Mouse (Mus musculus) frontal cortex, postnatal 10 days (tissue): ENCODE measurements around the gene Pbx2.

Source experiments
- DNase-seq, 2 experiments: peaks; one replicate each; pipeline ENCODE4 v3.0.0; 2022; ENCODE audit warnings: low spot score in 2 of 2, mixed read lengths in 1 of 2

Gene Pbx2

DNA sequence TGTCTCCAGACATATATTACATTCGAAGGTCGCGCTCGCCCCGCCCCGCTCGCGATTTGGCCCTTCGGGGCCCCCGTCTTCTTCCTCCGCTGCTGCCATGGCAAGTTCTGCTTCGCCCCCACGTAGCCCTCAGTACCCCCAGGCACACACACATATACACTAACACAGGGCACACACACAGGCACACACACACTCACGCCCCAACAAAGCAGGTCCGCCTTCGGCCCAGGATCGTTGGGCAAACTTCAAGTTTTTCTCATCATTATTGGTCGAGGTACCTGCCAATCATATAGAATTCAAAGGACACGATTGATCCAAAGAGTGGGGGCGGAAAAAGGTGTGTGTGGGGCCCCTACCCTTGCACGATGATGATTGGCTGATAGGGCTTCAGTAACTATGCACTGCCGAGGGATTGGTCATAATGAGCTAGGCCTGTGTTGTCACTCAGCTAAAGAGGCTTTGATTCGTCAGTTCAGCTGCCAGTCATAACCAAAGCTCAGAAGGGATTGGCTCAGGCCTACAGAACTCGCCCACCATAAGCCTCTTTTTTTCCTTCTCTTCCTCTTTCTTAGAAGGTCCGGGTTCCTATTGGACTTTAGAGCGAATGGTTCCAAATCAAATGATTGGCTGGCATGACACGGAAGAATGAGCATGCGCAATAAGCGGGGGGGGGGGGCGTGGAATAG is 12.5 kb downstream of the Pbx2 start, which contains the start of gene Rnf5:
Gene Rnf5, minus strand, starts transcription at position 316 of the 686 bp plus-strand sequence.
- peak; percentile 99 to 100 for DNase-seq

DNA sequence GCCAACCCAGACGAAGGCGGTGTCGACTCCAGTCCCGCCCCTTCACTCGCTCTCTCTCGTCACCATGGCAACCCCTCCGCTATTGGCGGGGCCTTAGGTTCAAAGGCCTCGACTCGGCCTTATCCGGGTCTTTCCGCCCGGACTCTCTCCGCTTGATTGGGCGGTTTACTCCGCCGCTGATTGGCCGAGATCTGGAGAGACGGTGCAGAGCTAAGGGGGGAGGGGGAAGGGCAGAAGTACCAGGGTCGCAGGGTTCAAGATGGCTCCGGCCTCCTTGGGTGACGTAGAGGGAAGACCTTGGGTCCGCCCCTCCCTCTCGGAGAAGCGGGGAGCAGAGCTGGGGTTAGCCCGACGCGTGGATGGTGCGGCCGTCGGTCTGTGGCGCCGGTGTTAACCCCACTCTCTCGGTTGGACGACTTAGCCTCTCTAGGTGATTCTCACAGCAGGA is 13.0 kb downstream of the Pbx2 start, which contains the start of gene Agpat1:
Gene Agpat1, plus strand, starts transcription at position 202 of the 448 bp plus-strand sequence.
- peak; percentile 98 for DNase-seq

DNA sequence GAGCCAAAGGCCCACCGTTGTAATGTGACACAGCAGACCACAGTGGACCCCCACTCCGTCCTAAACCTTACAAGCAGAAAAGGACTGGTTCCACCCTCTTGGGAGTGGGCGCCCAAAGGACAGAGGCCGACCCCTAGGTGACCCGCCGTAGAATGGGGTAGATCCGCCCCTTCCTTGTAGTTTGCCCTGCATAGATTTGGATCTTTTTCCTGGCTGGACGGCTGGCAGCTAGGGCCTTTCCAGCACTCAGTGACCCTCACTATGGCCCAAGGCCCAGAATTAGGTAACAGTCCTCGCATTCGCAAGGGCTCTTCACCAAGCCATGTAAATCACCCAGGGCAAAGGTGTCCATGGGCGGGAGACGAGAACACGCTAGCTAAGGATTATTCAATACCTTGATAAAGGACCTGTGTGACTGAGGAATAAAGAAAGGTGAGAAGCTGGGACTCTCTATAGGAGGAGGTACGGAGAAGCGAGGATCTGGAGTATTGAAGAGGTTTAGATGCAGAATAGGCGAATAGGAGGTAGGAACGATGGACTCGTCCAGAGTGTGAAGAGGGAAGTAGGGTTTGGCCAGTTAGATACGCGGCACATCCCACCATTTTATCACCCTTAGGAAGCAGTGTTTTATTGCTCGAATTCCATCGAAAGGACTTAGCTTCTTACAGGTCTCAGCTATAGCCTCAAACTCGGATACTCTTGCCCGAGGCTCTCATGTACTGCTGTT is 13.6 kb downstream of the Pbx2 start:
- no peak for DNase-seq

DNA sequence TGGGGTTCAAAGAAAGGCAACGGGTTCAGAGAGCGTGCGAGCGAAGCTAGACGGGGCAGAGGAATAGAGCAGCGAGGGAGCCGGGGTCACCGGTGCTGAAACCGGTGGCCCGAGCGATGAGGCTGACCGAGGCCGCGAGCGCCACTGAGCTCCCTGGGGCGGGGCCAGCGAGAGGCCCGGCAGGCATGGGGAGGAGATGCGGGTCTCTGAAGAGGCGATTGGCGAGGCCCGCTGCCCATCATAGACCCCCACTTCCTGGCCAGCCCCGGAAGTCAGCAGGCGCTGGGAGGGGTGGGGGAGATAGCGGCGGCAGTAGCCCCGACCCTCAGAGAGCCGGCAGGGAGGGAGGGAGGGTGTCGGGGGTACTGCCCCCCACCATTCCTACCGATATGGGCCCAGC is 14.5 kb downstream of the Pbx2 start:
- peak; percentile 96 to 98 for DNase-seq

DNA sequence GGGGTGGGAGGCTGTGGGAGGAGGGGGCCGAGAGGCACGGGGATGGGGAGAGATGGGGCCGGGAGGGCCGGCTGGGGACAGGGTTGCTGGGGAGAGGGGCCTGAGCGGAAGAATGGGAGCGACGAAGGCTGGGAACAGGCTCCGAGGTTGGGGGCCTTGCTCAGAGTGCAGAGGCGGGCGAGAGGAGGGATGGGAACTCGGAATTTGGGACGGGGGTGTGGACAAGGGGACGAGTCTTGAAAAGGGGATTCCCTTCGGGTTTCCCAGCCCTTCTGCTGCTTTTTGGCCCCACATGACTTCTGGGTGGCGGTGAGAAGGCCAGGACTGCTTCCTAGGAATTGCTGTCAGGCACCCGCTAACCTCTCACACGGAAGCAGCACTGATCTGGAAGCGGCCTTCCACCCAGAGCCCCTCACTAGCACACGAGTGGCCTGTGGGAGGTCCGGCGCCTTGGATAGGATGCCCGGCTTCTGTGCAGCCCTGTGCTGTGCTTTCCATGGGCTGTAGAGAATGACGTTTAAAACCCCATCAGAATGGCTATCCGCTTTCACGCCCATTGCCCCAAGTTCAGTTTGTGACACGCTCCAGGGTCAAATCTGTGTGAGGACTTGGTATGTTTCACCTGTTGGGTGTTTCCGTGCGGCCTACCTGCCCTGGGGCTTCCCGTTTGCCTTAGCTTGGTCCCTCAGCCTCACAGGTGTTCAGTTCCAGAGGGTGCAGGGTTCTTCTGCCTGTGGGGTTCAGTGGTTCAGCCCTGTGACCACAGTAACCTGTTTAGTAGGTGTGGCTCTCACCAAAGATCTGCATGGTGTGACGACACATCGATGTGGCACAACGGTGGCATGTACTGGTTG is 15.3 kb downstream of the Pbx2 start:
- DNase-seq: no peak

DNA sequence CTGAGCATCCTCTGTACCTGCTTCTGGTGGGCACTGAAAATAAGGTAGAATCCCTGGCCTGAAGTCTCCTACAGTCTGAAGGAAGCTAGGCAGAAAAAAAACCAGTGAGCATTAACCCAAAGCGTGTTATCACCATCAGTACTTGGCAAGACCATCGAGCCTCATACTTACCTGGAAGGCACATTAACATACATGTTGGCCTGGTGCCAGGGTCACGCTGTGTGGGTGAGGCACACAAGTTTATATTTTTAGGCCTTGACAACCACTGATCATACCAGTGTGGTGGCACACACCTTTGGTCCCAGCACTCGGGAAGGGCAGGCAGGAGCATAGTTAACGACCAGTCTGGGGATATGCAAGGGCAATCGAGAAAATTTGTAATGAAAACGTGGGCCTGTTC is 16.9 kb downstream of the Pbx2 start:
- no peak for DNase-seq

DNA sequence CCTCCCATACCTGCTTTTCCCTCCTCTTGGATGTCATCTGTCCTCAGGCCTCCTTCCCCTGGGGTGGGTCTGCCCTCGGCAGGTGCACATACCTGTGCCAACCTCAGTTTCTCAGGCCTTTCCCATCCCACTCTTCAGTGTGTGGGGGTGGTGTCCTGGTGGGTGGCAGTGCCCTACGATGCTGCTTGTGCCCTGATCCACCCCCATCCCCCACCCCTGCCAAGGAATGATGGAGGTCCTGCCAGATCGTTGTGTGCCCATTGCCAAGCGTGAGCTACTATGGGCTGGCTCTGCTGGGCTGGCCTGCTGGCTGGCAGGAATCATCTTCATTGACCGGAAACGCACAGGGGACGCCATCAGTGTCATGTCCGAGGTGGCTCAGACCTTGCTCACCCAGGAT is 20.0 kb downstream of the Pbx2 start:
- no peak for DNase-seq

DNA sequence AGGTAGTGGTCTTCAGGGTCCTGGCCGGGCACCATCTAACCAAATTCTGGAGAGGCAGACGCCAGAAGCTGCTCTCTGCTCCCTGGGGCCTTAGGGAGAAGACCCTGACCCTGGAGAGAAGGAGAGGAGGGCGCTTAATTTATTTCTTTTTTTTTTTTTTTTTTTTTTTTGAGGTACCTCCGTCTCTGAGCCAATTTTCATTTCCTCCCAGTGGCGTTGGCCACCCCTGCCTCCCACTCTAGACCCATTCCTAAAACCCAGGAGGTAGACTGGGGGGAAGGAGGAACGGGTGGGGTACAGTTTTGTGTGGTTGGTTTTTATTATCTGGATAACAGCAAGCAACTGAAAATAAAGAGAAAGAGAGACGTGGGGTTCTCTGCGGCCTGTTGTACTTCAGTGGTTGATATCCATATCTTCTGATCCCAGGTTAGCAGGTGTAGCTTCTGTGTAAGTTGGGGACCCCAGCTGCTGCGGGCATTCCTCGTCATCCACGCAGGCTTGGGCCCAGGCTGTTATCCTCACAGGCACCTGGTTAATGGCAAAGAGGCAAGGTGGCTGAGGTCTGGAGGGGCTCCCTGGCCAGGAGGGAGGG is 22.1 kb downstream of the Pbx2 start:
- DNase-seq: no peak

DNA sequence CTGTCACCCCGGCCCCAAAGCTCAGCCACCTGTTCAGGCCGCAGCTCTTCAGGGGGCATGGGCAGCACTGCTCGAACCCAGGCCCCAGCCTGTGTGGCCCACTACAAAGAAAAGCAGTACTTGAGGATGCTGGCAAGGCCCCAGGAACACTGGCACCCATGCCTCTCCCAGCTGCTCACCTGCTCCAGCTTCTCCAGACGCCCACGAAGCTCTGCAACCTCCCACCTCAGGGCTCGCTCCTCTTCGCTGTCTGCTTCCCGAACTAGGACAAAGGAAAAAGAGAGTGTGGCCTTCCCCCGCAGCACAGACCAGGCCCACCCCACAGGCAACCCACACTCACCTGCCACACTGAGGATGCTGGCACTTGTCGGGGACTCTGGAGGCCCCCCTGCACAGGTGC is 22.8 kb downstream of the Pbx2 start:
- no peak for DNase-seq

DNA sequence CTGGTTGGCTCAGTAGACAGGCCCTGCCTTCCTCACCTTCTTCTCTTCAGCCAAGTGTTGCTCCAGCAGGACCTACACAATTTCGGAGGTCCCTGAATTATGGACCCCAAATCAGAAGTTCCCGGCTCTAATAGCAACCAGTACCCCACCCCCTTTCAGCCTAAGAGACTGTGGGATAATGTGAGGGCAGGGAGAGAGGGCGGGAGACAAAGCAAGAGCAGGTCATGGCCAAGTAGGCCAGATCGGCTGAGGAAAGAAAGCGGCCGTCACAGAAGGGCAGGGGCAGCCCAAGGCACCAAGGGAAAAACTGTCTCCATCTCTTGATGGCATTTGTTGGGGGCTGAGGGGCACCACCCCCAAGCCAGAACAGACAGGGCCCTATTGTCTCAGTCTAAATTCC is 24.8 kb downstream of the Pbx2 start, which contains the start of gene Egfl8:
Gene Egfl8, minus strand, starts transcription at position 101 of the 400 bp plus-strand sequence.
- no peak for DNase-seq

DNA sequence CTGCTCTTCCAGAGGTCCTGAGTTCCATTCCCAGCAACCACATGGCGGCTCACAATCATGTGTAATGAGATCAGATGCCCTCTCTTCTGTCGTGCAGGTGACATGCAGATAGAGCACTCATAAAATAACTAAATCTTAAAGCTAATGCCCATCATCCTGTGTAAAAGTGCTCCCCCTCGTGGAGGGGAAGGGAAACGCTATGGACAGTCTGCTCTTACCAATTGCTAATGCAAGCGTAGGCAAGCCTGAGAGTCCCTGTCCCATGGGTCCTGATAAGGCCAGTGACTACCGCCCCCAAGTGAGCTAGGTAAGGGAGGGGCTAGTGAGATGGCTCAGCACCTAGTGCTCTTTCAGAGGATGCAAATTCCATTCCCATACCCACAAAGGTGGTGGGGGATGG is 27.9 kb downstream of the Pbx2 start:
- DNase-seq: peak in 1 of 2 experiments; percentile 49

DNA sequence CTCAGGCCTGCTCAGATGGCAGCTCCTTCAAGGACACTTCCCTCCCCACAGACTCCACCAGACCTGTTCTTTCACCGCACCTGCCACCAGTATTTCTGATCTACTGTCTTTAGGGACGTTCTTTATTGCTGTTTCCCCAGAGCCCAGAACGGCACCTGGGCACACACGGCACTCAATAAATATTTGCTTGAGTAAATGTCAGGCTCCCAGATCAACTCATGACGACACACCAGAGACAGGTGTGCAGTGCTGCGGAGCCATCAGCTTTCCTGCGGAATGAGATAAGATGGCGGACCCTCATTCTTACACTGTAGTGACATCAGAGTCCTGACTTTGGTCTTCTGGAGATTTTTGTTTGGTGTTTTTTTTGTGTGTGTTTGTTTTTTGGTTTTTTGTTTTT is 29.9 kb downstream of the Pbx2 start:
- no peak for DNase-seq

DNA sequence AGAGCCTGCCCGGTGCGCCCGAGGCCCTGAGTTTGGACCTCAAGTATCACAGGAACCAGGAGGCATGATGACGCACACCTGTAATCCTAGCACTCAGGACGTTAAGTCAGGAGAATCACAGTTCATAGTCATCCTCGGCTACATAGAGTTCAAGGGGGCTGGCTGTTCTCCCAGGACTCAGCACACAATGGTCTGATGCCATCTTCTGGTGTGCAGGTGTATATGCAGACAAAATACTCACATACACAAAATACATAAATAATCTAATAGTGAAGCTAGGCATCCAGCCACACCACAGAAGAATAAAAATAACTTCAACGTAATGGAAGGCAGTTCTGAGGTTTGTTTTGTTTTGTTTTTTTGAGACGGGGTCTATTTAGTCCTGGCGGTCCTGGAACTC is 32.1 kb downstream of the Pbx2 start:
- no peak for DNase-seq

DNA sequence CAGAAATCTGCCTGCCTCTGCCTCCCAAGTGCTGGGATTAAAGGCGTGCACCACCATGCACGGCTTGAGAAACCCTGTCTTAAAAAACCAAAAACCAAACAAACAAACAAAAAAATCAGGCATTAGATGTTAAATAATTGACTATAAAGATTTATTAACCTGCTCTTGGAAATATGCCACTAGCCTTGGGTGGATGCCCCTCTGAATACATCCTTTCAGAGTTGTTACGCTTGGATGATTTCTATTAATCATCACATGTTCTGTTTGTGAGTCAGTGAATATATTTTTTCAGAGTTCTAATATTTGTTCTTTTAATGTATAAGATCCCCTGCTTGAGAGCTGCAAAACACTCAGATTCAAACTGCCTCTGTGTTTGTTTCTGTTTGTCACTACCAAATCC is 33.9 kb downstream of the Pbx2 start:
- DNase-seq: no peak

DNA sequence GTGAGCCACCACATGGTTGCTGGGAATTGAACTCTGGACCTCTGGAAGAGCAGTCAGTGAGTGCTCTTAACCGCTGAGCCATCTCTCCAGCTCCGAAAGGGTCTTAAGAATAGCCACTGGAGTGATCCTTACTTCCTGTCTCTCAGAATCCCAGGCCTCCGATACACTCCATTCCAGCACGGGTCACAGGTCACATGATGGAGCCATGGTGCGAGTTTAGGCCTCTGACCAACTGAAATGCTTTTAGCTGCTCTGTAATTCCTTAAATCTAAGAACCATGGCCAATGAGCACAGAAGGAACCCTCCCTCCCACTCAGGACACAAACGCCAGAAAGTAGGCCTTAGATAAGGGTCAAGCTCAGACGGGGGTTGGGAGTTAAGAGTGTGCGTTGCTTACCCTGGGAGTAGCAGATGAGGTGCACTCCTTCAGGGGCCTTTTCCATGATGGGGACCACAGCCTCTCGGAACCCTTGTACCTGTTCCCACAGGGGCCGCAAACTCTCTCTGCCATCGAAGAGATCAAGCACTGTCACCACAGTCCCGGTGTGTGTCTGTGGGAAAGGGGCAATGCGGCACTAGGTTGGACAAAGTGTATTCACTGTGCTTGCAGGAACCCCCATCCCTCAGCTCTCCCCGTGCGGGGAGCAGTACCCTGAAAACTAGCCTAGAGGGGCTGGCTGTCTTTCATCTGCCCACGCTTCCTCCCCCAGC is 35.2 kb downstream of the Pbx2 start:
- no peak for DNase-seq

DNA sequence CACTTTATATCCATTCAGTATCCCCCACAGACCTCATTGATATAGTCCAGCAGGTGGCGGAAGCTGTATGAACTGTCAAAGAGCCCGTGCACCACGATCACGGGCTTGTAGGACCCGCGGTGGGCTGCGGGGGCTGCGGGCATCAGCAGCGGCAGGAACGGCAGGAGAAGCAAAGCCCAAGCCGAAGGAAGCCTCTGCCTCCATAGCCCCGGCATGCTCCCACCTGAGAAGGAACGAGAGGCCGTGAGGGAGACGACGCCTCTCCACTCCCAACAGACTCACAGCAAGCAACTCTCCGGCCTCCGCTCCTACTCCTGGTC is 35.7 kb downstream of the Pbx2 start:
- no peak for DNase-seq

DNA sequence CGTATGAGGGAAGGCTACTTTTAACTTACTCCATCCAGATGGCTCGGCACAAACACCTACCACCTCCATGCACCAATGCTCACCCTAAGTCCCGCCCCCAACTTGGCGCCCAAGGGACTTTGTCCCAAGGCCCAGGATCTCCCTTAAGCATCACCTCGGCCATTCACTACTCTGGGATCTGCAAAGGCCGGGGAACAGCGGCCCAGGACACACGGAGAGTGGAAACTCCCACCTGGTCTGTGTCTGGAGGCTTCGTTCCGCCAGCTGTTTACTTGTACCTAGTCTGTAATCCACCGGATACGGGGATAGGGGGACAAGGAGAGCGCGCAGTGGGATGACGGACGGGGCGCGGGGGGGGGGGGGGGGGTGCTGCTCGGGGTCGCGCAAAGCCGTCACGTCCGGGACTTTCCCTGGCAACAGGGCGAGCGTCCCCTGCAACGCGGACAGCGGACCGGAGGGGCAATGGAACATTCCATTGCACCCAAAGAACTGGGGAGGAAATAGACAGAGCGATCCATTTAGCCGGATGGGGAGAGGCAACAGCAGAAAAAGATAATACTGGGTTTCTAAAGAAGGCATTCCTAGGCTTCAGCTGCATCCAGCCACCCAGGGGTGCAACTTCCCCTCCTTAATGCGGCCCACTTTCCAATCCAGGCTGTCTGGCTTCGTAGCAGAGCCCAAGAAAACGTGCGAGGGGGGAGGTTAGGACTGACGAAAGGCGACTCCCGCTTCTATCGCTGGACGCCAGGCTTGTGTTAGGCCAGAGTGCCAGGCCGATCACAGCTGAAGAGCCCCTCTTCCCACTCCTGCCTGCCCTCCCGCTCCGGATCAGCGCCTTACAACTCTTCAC is 36.3 kb downstream of the Pbx2 start:
- peak; percentile 86 to 88 for DNase-seq

DNA sequence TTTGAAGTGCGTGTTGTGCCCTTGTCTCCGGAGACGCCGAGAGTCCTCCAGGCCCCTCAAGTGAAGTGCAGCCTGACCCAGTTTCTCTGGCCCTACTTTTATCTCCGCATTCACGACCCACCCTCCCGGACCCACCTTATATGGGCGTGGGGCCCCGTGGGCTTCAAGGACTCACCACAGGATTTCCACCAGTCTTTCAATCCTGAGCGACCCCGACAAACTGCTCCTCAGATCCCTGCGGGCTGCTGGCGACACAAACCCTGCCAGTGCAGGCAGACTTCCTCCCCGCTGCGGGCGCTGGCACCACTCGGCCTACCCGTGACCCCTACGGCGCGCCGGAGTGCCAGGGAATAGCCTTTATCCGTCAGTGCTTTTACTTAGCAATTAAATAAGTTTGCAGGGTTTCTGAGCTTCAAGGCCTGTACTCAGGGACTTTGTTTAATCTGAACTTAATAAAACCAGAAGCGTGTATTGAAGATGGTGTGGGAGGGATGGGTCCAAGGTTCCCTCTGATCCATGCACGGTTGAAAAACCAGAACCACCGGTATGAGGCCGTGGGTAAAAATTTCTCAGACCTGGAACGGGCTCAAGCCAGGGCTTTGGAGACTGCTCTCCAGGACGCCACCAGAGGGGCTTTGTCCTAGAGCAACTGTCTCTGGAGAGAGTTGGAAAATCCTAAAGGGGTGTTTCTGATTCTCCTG is 37.0 kb downstream of the Pbx2 start, which contains the start of gene Ppt2:
Gene Ppt2, minus strand, starts transcription at position 568 of the 701 bp plus-strand sequence.
- DNase-seq: peak in 1 of 2 experiments; percentile 50

DNA sequence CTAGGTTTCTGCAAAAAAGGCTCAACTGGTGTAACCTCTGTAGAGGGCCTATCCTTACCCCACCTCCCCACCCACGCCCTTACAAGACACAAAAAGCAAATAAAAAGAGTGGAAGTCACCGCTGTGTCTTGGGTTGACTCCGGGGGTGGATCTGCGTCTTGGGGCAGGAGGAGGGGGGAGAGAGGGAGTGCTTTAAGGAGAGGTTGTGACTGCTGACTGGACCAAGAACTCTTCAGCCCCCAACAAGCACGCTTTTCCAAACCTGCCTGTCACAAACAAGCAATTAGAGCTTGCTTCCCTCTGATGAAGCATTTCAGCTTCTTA is 37.5 kb downstream of the Pbx2 start:
- no peak for DNase-seq
